ENCODE assay signal across 9 mouse cellular contexts in genomic region chr4:127319613-127320012, GRCm38 (mm10). TPM values are rescaled to one million over a fixed set of nuclear protein-coding genes. Genes with fewer than 3 reads are reported as not detected.
A peak's percentile ranks its signal among the peaks of the same experiment; 100 is the strongest.
DNase-seq lines count a peak whose midpoint lies in the region; ATAC-seq and TF ChIP-seq lines count a peak whose summit lies in the region.
"Had no signal": no experiment of that assay in that cellular context is flagged by ENCODE, and none has a peak within 500 bp of the region (broad histone marks: within the 10 kb centered on the region; RNA-seq: fewer than 3 reads in every experiment).

No protein-coding gene starts in this region.

- no peak overlapping the region for H3K4me3 ChIP-seq in thymus, adult 2 months (ENCODE audit: control insufficient read depth, insufficient read depth, low read length)
- H3K4me3 ChIP-seq in embryonic facial prominence, embryonic 10.5 days = no peak overlapping the region
- no peak overlapping the region for H3K4me3 ChIP-seq in hindbrain, embryonic 15.5 days
- no peak overlapping the region for H3K4me3 ChIP-seq in neural tube, embryonic 11.5 days (ENCODE audit: low read depth, low read length)
- H3K4me3 ChIP-seq: neural tube, embryonic 12.5 days had no signal

- no peak for TF ChIP-seq CTCF in thymus, adult 2 months (IDR thresholded peaks at IDR 0.05; ENCODE audit: borderline replicate concordance, control insufficient read depth, extremely low read depth, insufficient read depth, low read length, poor library complexity)

- ATAC-seq in hindbrain, embryonic 15.5 days (ENCODE audit: low FRiP score, low read depth) = peak; percentile 45; the same call in 1 of the 2 replicates
- no peak for ATAC-seq in neural tube, embryonic 11.5 days (ENCODE audit: insufficient read depth, low FRiP score, low TSS enrichment)
- no peak for ATAC-seq in erythroid progenitor cell, adult 5-6 weeks (replicated peaks; ENCODE audit: low FRiP score, poor library complexity, severe bottlenecking)

- H3K4me1 ChIP-seq in thymus, adult 2 months (replicated peaks; ENCODE audit: control insufficient read depth, insufficient read depth, low read length) = no peaks in the 10 kb centered on the region
- no peaks in the 10 kb centered on the region; the same call in 1 of the 2 replicates for H3K4me1 ChIP-seq in embryonic facial prominence, embryonic 10.5 days
- no peaks in the 10 kb centered on the region for H3K4me1 ChIP-seq in hindbrain, embryonic 15.5 days (replicated peaks)
- H3K4me1 ChIP-seq in neural tube, embryonic 11.5 days (ENCODE audit: control insufficient read depth, insufficient read depth, low read length) = no peaks in the 10 kb centered on the region
- H3K4me1 ChIP-seq: neural tube, embryonic 12.5 days had no signal

- H3K4me2 ChIP-seq in hindbrain, embryonic 15.5 days = no peak overlapping the region
- H3K4me2 ChIP-seq in neural tube, embryonic 11.5 days (ENCODE audit: low read depth) = no peak overlapping the region
- H3K4me2 ChIP-seq: neural tube, embryonic 12.5 days had no signal

- DNase-seq in thymus, adult 2 months = peak; percentile 65
- no peak for DNase-seq in thymus, adult 18-20 months
- peak; percentile 84 for DNase-seq in adrenal gland, postnatal 14 days
- peak; percentile 66 for DNase-seq in embryonic facial prominence, embryonic 10.5 days (ENCODE audit: low spot score)
- DNase-seq in left cerebral cortex, postnatal 4 days = peak; percentile 65
- DNase-seq in neural tube, embryonic 11.5 days (ENCODE audit: low spot score) = peak; percentile 67

- 10% methylated on average over 3 of the region's 3 CpGs for WGBS in thymus, adult 2 months
- WGBS in embryonic facial prominence, embryonic 10.5 days = 7% methylated on average over 3 of the region's 3 CpGs
- 7% methylated on average over 3 of the region's 3 CpGs for WGBS in hindbrain, embryonic 15.5 days
- WGBS in neural tube, embryonic 11.5 days = 1% methylated on average over 3 of the region's 3 CpGs

- no peak overlapping the region for H3K9ac ChIP-seq in hindbrain, embryonic 15.5 days
- no peak overlapping the region for H3K9ac ChIP-seq in neural tube, embryonic 11.5 days (ENCODE audit: low read length)
- H3K9ac ChIP-seq: neural tube, embryonic 12.5 days had no signal

- no peaks in the 10 kb centered on the region for H3K36me3 ChIP-seq in thymus, adult 2 months (ENCODE audit: control insufficient read depth, insufficient read depth, low read length)
- no peaks in the 10 kb centered on the region for H3K36me3 ChIP-seq in embryonic facial prominence, embryonic 10.5 days (replicated peaks)
- no peaks in the 10 kb centered on the region for H3K36me3 ChIP-seq in hindbrain, embryonic 15.5 days
- no peaks in the 10 kb centered on the region for H3K36me3 ChIP-seq in neural tube, embryonic 11.5 days (ENCODE audit: control insufficient read depth, insufficient read depth, low read length)
- H3K36me3 ChIP-seq: neural tube, embryonic 12.5 days had no signal

- TF ChIP-seq POLR2A in thymus, adult 2 months (IDR thresholded peaks at IDR 0.05; ENCODE audit: control insufficient read depth, extremely low read depth, insufficient read depth, low read length, poor library complexity) = no peak

- intact Hi-C loops in left cerebral cortex, postnatal 4 days (cut with DNase I) = loop anchor here (10.0 kb wide), 3 partner anchors 265 to 765 kb away; partner anchors contain the start of gene Clspn

- H3K9me3 ChIP-seq in embryonic facial prominence, embryonic 10.5 days = no peaks in the 10 kb centered on the region
- no peaks in the 10 kb centered on the region for H3K9me3 ChIP-seq in hindbrain, embryonic 15.5 days
- no peaks in the 10 kb centered on the region for H3K9me3 ChIP-seq in neural tube, embryonic 11.5 days (ENCODE audit: control insufficient read depth, low read length)
- H3K9me3 ChIP-seq: neural tube, embryonic 12.5 days had no signal

- no peak overlapping the region for H3K27ac ChIP-seq in thymus, adult 2 months (ENCODE audit: control insufficient read depth, insufficient read depth, low read length)
- H3K27ac ChIP-seq in embryonic facial prominence, embryonic 10.5 days (replicated peaks) = no peak overlapping the region
- H3K27ac ChIP-seq in hindbrain, embryonic 15.5 days (replicated peaks) = no peak overlapping the region
- no peak overlapping the region for H3K27ac ChIP-seq in neural tube, embryonic 11.5 days (ENCODE audit: low read depth, low read length)
- H3K27ac ChIP-seq: neural tube, embryonic 12.5 days had no signal

- no peaks in the 10 kb centered on the region for H3K27me3 ChIP-seq in thymus, adult 2 months (ENCODE audit: control insufficient read depth, insufficient read depth, low read length)
- H3K27me3 ChIP-seq in embryonic facial prominence, embryonic 10.5 days (replicated peaks; ENCODE audit: low read depth, poor library complexity, severe bottlenecking) = peaks cover 18% of the 10 kb centered on the region
- no peaks in the 10 kb centered on the region for H3K27me3 ChIP-seq in hindbrain, embryonic 15.5 days
- 0 out of 2 replicates have a peak, but pooled peaks cover under 1% of the 10 kb centered on the region for H3K27me3 ChIP-seq in neural tube, embryonic 11.5 days (ENCODE audit: control insufficient read depth, insufficient read depth, low read length)

RNA-seq across cellular contexts. Expression of gene Gja4, which starts 5.8 kb away (rescaled TPM):
- 8.4 and 13.4 TPM in 2 replicates for polyA plus RNA-seq in thymus, adult 2 months (2012; rRNA removed)
- 10.0 and 13.2 TPM in 2 replicates for total RNA-seq in adrenal gland, postnatal 14 days (2021)
- polyA plus RNA-seq in embryonic facial prominence, embryonic 10.5 days (2016; fragmentation: Nextera tagmentation; extraction: Ambion mirVana) = 10.8 and 12.5 TPM in 2 replicates
- 20.9 and 23.2 TPM in 2 replicates for polyA plus RNA-seq in hindbrain, embryonic 15.5 days (2015; fragmentation: Nextera tagmentation; extraction: Ambion mirVana)
- total RNA-seq in left cerebral cortex, postnatal 4 days (2021) = 10 to 100 TPM; 11.3 to 12.9 TPM
- 16.6 and 20.3 TPM in 2 replicates for polyA plus RNA-seq in neural tube, embryonic 11.5 days (2014; fragmentation: Nextera tagmentation; extraction: Ambion mirVana)
- not detected in 2 replicates for total RNA-seq in erythroid progenitor cell, adult 5-6 weeks (2015; ENCODE audit: low replicate concordance)
- total RNA-seq in erythroid progenitor cell, adult 5-6 weeks (2017; ENCODE audit: low replicate concordance) = not detected in 2 replicates

RNA-seq across cellular contexts. Expression of gene Gjb3, which starts 11.0 kb away (rescaled TPM):
- 1.8 and 2.0 TPM in 2 replicates for polyA plus RNA-seq in thymus, adult 2 months (2012; rRNA removed)
- 0.26 TPM in 1 of 2 replicates, not detected in the other for total RNA-seq in adrenal gland, postnatal 14 days (2021)
- polyA plus RNA-seq in embryonic facial prominence, embryonic 10.5 days (2016; fragmentation: Nextera tagmentation; extraction: Ambion mirVana) = 8.0 and 8.2 TPM in 2 replicates
- polyA plus RNA-seq in hindbrain, embryonic 15.5 days (2015; fragmentation: Nextera tagmentation; extraction: Ambion mirVana) = 0.14 and 0.18 TPM in 2 replicates
- under 1 TPM; 0.60 to 0.70 TPM for total RNA-seq in left cerebral cortex, postnatal 4 days (2021)
- 2.4 and 2.5 TPM in 2 replicates for polyA plus RNA-seq in neural tube, embryonic 11.5 days (2014; fragmentation: Nextera tagmentation; extraction: Ambion mirVana)
- total RNA-seq in erythroid progenitor cell, adult 5-6 weeks (2015; ENCODE audit: low replicate concordance) = 0.84 TPM in 1 of 2 replicates, not detected in the other
- total RNA-seq in erythroid progenitor cell, adult 5-6 weeks (2017; ENCODE audit: low replicate concordance) = not detected in 2 replicates

RNA-seq across cellular contexts. Expression of gene Gjb4, which starts 34.3 kb away (rescaled TPM):
- 0.47 and 0.49 TPM in 2 replicates for polyA plus RNA-seq in thymus, adult 2 months (2012; rRNA removed)
- not detected in 2 replicates for total RNA-seq in adrenal gland, postnatal 14 days (2021)
- polyA plus RNA-seq in embryonic facial prominence, embryonic 10.5 days (2016; fragmentation: Nextera tagmentation; extraction: Ambion mirVana) = not detected in 2 replicates
- not detected in 2 replicates for polyA plus RNA-seq in hindbrain, embryonic 15.5 days (2015; fragmentation: Nextera tagmentation; extraction: Ambion mirVana)
- total RNA-seq in left cerebral cortex, postnatal 4 days (2021) = not detected
- polyA plus RNA-seq in neural tube, embryonic 11.5 days (2014; fragmentation: Nextera tagmentation; extraction: Ambion mirVana) = not detected in 2 replicates
- not detected in 2 replicates for total RNA-seq in erythroid progenitor cell, adult 5-6 weeks (2015; ENCODE audit: low replicate concordance)
- not detected in 2 replicates for total RNA-seq in erythroid progenitor cell, adult 5-6 weeks (2017; ENCODE audit: low replicate concordance)
- polyA plus RNA-seq: neural tube, embryonic 12.5 days had no signal

RNA-seq across cellular contexts. Expression of gene Gjb5, which starts 38.4 kb away (rescaled TPM):
- polyA plus RNA-seq in thymus, adult 2 months (2012; rRNA removed) = 0.27 and 0.78 TPM in 2 replicates
- 0.37 and 0.49 TPM in 2 replicates for total RNA-seq in adrenal gland, postnatal 14 days (2021)
- polyA plus RNA-seq in embryonic facial prominence, embryonic 10.5 days (2016; fragmentation: Nextera tagmentation; extraction: Ambion mirVana) = 1.2 and 1.7 TPM in 2 replicates
- polyA plus RNA-seq in hindbrain, embryonic 15.5 days (2015; fragmentation: Nextera tagmentation; extraction: Ambion mirVana) = 0.12 and 0.24 TPM in 2 replicates
- total RNA-seq in left cerebral cortex, postnatal 4 days (2021) = under 1 TPM in 1 of 2 experiments, not detected in 1; 0.20 TPM
- 1.2 and 1.4 TPM in 2 replicates for polyA plus RNA-seq in neural tube, embryonic 11.5 days (2014; fragmentation: Nextera tagmentation; extraction: Ambion mirVana)
- not detected in 2 replicates for total RNA-seq in erythroid progenitor cell, adult 5-6 weeks (2015; ENCODE audit: low replicate concordance)
- total RNA-seq in erythroid progenitor cell, adult 5-6 weeks (2017; ENCODE audit: low replicate concordance) = not detected in 2 replicates

Comparison
In these comparisons a context has a peak if more than half of its experiments do, and no peak if none do; other contexts are left out.
1. DNase-seq: peak in thymus, adult 2 months (single experiment), adrenal gland, postnatal 14 days (single experiment), embryonic facial prominence, embryonic 10.5 days (single experiment), left cerebral cortex, postnatal 4 days (single experiment) and neural tube, embryonic 11.5 days (single experiment); none in thymus, adult 18-20 months (0 of 2).